Mouse (Mus musculus) heart, postnatal 36 days (tissue): Measurements from ENCODE around the gene Kcnj10. TPM values are rescaled to one million over a fixed set of nuclear protein-coding genes. Genes with fewer than 3 reads are reported as not detected.

ENCODE experiments used
- DNase-seq, 2 experiments: peaks; one replicate each; pipeline ENCODE4 v3.0.0; 2021 to 2022
- intact Hi-C: fragments of 180-260 bp; cut with DNase I; formaldehyde crosslinking; loops from one replicate; pipeline ENCODE4 v1.15.1; 2025
- total RNA-seq, 2 experiments: library from RNA; stranded (reverse); gene quantifications; 2 replicates each; pipeline ENCODE4 v1.2.3; 2021

The Kcnj10 gene
- total RNA-seq, 2 experiments from 2014 or later = 0.05 to 0.11 TPM

- no peak for DNase-seq
- intact Hi-C loops = no loop called here
These were observed 74.1 kb downstream of the Kcnj10 start for GRCm38 (mm10) chr1:172415061-172415460.

GRCm38 (mm10) chr1:172418173-172418572 lies 77.2 kb downstream of the Kcnj10 start:
- intact Hi-C loops = no loop called here
- DNase-seq = no peak

DNA sequence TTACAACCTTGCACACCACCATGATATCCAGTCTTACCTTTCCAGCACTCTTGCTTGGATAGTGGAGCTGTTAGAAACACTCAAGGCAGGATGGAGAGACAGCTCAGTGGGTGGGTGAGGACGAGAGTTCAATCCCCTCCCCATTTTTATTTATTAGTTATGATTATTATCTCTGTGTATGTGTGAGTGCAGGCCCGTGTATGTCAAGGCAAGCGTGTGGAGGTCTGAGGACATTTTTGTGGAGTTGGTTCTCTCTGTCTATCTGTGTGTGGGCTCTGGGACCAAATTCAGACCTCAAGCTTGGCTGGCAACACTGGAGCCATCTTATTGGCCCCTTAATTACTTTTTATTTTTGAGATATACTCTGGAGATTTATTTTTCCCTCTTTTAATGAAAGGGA lies 77.6 kb downstream of the Kcnj10 start:
- intact Hi-C loops = no loop called here
- no peak for DNase-seq

DNA sequence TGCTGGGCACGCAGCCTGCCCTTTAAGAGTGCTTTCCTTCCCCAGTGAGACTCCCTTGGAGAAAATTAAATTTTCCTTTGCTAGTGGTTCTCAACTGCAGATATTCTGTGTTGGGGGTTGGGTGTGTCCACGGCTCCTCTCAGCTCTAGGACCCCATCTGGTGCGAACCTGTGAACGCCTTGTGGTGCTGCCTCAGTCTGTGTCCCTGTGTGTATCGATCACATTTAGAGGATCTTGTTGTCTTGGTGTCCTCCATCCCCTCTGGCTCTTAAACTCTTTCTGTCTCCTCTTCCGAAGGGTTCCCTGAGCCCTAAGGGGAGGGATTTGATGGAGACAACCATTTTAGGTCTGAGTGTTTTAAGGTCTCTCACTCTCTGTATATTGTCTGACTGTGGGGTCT lies 79.2 kb downstream of the Kcnj10 start:
- intact Hi-C loops = no loop called here
- DNase-seq = no peak

GRCm38 (mm10) chr1:172423393-172423792 lies 82.4 kb downstream of the Kcnj10 start:
- DNase-seq = no peak
- intact Hi-C loops = no loop called here

Other genes with a start within 250 kb of the Kcnj10 start
- 100 to 1,000 TPM; 125 to 136 TPM for gene Pex19, start 214.5 kb upstream of the Kcnj10 start, total RNA-seq
- gene Dcaf8, start 193.1 kb upstream of the Kcnj10 start, total RNA-seq = 100 to 1,000 TPM; 124 to 129 TPM
- 10 to 100 TPM; 59.1 to 65.0 TPM for gene Pea15a, start 134.4 kb upstream of the Kcnj10 start, total RNA-seq
- gene Casq1, start 121.3 kb upstream of the Kcnj10 start, total RNA-seq = 1 to 10 TPM; 8.0 to 8.6 TPM
- gene Atp1a4, start 82.8 kb upstream of the Kcnj10 start, total RNA-seq = not detected
- 10 to 100 TPM; 10.9 to 12.4 TPM for gene Igsf8, start 79.6 kb upstream of the Kcnj10 start, total RNA-seq
- 100 to 1,000 TPM; 604 to 624 TPM for gene Atp1a2, start 43.1 kb upstream of the Kcnj10 start, total RNA-seq
- gene Kcnj9, start 11.9 kb upstream of the Kcnj10 start, total RNA-seq = not detected
- gene Pigm, start 35.3 kb downstream of the Kcnj10 start, total RNA-seq = 1 to 10 TPM; 4.4 to 4.8 TPM
- 1 to 10 TPM; 1.1 to 1.5 TPM for gene Slamf9, start 134.1 kb downstream of the Kcnj10 start, total RNA-seq
- under 1 TPM; 0.75 to 0.76 TPM for gene Igsf9, start 140.6 kb downstream of the Kcnj10 start, total RNA-seq
- 10 to 100 TPM; 71.9 to 78.4 TPM for gene Tagln2, start 158.8 kb downstream of the Kcnj10 start, total RNA-seq
- under 1 TPM; 0.14 to 0.92 TPM for gene Cfap45, start 179.6 kb downstream of the Kcnj10 start, total RNA-seq
- gene Vsig8, start 214.7 kb downstream of the Kcnj10 start, total RNA-seq = not detected
- gene Slamf8, start 249.4 kb downstream of the Kcnj10 start, total RNA-seq = under 1 TPM; 0.22 to 0.42 TPM